Mouse (Mus musculus): ENCODE data around the gene Fam228b.

Gene Fam228b

DNA sequence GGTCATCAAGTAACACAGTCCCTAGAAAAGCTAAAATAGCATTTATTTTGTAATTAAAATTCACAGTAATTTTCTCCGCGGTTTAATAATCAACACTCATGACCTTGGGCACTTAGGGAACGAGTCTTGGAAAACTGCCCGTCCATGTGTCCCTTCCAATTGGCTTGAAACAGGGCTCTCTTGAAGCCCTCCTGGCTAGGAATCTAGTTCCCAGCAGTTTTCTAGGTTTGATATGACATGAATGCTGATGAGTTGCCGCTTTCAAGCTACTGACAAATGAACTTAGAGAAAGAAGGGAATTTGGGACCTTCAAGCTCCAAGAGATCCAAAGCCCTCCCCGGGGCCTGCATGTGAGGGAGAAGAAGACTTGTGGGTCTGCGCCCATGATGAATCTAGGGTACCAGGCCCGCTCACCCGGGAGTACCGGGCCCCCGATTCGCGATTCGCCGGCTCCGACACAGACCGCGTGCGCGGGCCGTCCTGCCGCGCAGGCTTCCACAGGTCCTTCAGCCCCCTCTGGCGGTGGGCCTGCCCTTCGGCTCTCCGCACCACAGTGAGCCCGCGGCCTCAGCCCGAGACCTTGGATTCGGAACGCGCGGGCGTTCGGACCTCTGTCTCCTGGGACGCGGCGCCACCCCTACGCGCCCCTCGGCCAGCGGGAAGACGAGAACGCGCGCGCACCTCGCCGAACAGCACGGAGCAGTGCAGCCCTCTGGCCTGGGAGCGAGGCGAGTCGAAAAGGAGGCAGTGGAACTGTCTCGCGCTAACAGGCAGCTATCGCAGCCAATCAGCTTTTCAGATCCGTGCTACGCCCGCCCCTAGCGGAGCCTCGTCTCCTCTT is at the start of gene Fam228b, which contains the start of gene Pfn4:
Gene Fam228b, minus strand, starts transcription at position 776 of the 841 bp plus-strand sequence.
Gene Pfn4, plus strand, starts transcription at position 531 of the 841 bp plus-strand sequence.
- WGBS, result under 1% methylated on average over 61 of the region's 61 CpGs

- WGBS, result under 1% methylated on average over 49 of the region's 49 CpGs
These were observed 48.5 kb upstream of the Fam228b start, which contains the start of gene Sf3b6 for GRCm38 (mm10) chr12:4817361-4818101. Sf3b6 (plus strand) TSS chr12:4817544.

GRCm38 (mm10) chr12:4816680-4817360 is 47.8 kb upstream of the Fam228b start:
- 5% methylated on average over 24 of the region's 24 CpGs for WGBS

- 65% methylated on average over 4 of the region's 4 CpGs for WGBS
These were observed 44.6 kb upstream of the Fam228b start for GRCm38 (mm10) chr12:4813636-4814035.

DNA sequence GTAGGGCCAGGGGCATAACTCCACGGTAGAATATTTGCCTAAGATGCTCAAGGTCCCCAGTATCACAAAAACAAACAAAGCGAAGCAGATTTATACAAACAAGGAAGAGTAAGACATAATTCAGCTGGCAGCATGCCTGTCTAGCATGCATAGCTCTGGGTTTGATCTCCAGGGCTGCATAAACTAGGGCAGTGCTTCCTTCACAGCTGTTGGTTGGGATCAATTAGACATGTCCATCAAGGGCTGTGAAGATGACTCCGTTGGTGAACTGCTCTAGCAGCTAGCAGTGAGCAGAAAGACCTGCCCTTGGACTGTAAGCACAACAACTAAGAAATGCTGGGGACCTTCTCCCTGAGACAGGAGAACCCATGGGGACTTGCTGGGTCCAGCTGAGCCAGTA is 42.6 kb upstream of the Fam228b start:
- 70% methylated on average over 3 of the region's 3 CpGs for WGBS

DNA sequence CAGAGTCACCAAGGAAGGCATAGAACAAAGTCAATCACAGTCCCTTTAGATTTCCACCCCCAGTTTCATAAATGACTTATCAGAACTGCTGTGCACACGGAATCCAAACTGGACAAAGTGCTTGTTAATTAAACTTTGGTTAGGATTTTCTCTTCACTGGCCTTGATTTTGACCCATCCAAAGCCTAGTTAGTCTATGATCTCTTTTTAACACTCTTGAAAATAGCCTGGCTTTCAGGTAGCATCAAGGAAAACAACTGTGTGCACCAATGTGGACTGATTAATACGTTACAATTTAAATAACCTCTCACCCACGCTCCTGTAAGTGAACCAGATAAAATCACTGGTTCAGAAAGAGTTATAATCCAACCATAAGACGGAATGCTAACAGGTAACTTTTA is 42.0 kb upstream of the Fam228b start:
- WGBS, result 84% methylated on average over 4 of the region's 4 CpGs

GRCm38 (mm10) chr12:4797471-4797870 is 28.4 kb upstream of the Fam228b start:
- WGBS, result 84% methylated on average over 6 of the region's 6 CpGs

DNA sequence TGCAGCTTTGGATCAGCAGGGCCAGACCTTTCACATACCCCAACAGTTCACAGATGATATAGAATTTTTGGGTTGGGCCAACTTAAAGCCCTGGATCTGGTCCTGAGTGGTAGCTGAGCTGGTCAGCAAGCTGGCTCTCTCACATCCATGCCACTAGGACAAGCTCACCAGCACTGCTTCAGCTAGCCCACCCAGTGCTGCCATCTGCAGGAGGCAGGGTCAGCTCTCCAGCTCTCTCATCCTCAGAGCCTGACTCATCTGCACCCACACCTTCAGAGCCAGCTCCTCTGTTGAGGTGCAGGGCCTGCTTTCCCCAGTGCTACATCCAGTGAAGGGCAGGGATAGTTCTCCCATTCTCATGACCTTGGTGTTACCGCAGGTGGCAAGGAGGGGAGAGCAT is 24.7 kb upstream of the Fam228b start:
- 65% methylated on average over 1 of the region's 1 CpGs for WGBS

- WGBS, result 95% methylated on average over 25 of the region's 25 CpGs
These were observed 19.1 kb upstream of the Fam228b start for GRCm38 (mm10) chr12:4788128-4788527.

DNA sequence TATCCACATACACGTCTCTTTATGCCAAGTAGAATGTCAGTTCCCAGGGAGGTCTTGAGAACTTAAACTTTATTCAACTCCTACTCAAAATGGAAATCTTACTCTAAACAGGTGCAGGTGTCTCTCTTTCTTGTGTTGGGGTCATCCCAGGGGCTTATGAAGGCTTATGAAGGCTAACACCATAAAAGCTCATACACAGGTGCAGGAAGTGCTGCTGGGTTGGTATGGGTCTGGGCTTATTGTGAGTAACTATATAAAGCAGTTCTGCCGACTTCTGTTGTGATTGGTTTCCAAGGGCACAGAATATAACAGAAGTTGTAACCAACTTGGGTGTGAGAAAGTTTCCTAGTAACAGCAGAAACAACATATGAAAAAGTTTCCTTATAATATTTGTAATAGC is 15.4 kb upstream of the Fam228b start:
- WGBS, result 72% methylated on average over 2 of the region's 2 CpGs

DNA sequence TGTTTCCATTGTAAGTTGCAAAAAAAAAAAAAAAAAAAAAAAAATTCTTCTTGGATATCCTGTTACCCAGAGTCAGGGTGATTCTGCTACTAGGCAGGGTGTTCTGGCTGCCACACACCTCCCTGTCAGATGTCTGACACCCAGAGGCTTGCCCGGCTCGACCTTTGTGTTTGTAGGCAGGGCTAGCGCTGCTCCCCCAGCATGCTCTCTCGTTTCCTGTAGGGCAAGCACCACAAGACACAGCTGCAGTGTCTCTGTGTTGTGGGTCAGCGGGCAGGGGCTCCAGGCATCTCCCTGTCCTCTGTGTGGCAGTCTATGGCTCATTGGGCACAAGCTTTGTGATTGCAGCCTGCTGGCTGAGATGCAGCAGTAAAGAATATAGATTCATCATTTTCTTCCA is 14.5 kb upstream of the Fam228b start:
- 70% methylated on average over 5 of the region's 5 CpGs for WGBS

- WGBS, result 75% methylated on average over 9 of the region's 9 CpGs
These were observed 12.8 kb upstream of the Fam228b start for GRCm38 (mm10) chr12:4781725-4782404.

DNA sequence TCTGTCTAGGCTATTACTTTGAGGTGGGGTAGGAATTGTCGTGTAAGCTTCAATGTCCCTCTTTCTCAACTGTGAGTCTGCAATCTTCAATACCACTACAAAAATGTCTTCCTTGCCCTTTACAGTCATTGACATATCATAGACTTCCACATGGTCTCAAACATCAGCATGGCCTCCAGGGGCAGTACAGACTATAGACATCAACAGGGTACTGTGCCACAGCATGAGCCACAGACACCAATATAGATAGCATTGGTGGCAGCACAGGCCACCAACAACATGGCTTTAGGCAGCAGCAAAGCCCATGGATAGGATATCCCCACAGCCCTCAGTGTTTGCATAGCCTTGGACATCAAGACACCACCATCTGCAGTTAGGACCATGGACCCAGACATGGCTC is 12.2 kb upstream of the Fam228b start:
- WGBS, result 91% methylated on average over 1 of the region's 1 CpGs

GRCm38 (mm10) chr12:4780245-4780644 is 11.2 kb upstream of the Fam228b start:
- 82% methylated on average over 2 of the region's 2 CpGs for WGBS

DNA sequence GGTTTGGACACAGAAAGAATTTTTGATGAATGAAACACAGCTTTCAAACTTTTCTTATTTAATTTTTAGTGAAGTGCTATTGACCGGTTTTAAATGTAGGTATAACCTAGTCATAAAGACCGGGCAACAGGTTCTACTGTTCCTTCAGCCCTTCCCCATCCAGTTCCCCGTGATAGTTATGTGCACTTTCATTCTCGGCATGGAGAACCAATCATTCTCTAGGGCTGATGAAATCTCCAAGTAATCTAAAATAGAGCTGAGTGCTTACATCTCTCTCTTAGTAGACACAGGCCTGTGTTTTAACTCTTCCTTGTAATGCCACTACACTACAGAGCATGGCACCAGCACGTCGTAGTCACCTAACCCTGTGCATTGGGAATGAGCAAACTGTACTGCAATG is 8.7 kb upstream of the Fam228b start:
- 90% methylated on average over 6 of the region's 6 CpGs for WGBS

DNA sequence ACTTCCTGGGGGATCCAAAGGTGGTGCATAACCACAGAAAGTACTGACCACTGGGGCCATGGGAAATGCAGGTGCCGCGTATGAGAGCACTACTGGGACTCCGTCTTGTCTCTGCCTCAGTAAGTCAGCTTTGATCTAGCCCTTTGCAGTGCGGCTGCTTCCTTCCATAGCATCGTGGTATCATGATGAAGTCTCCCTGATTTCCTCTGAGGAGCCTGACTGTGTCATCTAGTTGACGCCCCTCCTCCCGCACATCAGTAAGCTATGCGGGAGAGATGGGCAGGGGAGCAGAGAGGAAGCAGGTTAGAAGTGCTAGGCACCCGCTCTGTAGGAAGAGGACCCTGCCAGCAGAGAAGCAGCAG is 6.5 kb upstream of the Fam228b start:
- 88% methylated on average over 9 of the region's 9 CpGs for WGBS

DNA sequence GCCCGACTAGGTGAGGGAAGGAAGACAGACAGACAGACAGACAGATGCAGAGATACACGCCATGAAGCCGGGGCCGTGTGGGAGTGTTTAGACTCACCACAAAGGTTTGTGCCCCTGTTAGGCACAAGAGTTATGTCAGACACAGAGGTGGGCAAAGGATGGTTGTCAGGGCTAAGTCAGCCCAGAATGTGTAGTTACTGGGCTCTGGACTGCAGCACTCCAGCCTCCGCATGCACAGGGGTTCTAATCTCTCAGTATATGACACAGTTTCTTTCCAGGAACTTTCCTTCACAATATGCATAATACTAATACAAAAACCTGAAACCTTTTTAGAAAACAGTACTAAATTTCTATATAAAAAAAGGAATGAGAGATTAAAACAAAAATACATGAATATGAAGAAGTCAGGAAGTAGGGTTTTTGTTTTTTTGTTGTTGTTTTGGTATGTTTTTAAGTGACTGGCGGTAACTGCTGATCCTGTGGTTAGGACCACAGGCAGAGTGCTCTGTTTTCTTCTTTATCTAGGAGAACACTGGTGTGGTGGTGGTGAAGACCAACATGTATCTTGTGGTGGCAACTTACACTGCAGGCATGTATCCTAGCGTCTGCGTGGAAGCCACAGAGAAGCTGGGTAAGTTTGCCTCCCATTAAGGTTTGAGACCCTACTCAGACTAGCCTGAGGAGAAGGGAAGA is 6.0 kb upstream of the Fam228b start:
- 94% methylated on average over 8 of the region's 8 CpGs for whole genome bisulfite sequencing

DNA sequence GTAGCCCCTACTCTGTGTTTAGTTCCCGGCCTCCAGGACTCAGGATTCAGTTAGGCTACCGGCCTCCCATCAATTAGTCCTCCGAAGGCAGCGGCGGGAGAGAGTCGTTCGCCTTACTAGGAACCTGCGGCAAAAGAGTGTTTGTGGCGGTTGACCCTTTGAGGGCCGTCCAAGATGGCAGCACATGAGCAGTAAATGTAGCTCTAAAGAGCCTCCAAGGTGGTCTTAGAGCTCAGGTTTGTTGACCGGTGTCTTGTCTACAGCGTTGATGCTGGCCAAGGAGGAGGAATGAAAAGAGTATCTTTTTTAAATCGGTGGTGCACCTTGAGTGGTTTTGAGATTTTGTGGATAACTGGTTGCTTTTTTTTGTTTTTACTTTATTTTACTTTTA is 261 bp upstream of the Fam228b start:
- WGBS, result 15% methylated on average over 13 of the region's 13 CpGs

GRCm38 (mm10) chr12:4757060-4757459 is 12.0 kb downstream of the Fam228b start:
- 82% methylated on average over 1 of the region's 1 CpGs for WGBS

DNA sequence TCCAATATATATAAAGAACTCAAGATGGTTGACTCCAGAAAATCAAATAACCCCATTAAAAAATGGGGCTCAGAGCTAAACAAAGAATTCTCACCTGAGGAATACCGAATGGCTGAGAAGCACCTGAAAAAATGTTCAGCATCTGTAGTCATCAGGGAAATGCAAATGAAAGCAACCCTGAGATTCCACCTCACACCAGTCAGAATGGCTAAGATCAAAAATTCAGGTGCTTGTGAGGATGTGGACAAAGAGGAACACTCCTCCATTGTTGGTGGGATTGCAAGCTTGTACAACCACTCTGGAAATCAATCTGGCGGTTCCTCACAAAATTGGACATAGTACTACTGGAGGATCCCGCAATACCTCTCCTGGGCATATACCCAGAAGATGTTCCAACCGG is 14.6 kb downstream of the Fam228b start:
- WGBS, result 92% methylated on average over 4 of the region's 4 CpGs

DNA sequence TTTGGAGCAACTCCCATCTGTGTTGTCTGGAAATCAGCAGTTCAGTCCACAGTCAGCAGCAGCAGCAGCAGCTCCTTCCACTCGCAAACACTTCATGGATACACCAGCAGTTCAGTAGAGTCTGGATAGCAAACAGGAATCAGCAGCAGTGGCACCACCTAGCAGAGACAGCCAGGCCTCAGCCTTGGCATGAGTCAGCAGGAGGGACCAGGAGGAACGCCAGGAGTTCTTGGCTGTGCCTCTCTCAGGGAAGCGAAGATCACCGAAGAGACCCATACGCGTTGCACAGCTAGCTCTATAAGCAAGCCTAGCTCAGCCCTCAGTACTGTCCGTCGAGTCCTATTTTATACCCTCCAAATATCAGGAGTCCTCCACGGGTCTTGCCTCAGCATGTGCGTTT is 24.6 kb downstream of the Fam228b start:
- 76% methylated on average over 10 of the region's 10 CpGs for WGBS
